Mouse (Mus musculus) megakaryocyte, embryonic 14.5 days (primary cell): ENCODE results near the gene Ankrd13d.

Source experiments
- FLI1 ChIP-seq: IDR thresholded peaks from 2 replicates; pipeline ENCODE4 v1.6.1; 2012; ENCODE audit warnings: low read length, inconsistent platforms, mixed read lengths
- GATA1 ChIP-seq: IDR thresholded peaks from 3 replicates; pipeline ENCODE4 v1.6.1; 2012; ENCODE audit warnings: mixed read lengths, low read length, inconsistent platforms, borderline replicate concordance

DNA sequence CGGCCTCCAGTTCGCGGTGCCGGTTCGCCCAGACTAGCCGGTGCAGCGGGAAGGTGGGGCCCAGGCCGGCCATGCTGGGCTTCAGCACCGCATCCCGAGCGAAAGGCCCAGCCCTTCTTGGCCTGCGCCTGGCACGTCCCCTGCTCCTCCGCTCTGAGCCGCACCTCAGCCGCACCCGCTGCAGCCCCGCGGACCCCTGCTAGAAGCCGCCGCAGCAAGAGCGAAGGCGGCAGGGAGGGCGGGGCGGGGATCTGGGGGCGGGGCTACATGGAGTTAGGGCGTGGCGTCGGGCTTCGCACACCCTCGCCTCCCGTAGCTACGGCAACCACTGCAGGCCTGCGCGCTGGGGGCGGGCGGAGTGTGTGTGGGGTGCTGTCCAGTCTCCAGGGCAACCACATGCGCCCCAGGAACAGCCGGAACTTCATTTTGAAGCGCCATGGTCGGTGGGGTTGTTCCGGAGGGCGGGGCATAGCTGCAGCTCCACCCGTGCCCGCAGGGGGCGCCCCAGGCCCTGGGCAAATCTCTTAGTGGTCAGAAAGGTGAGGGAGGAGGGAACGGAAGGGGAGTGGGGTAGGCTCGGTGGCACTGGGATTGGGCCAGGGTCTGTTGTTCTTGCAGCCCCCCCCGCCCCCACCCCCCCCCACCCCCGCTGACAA, at the start of gene Ankrd13d:
- TF ChIP-seq GATA1, result no peak
- no peak for TF ChIP-seq FLI1
